Mouse (Mus musculus): ENCODE data around the gene Adarb2.

Gene Adarb2

GRCm38 (mm10) chr13:8800576-8800975 is 597.9 kb downstream of the Adarb2 start:
- no peak for DNase-seq (ENCODE audit: low spot score)

- DNase-seq (ENCODE audit: low spot score) = no peak
These were observed 603.3 kb downstream of the Adarb2 start for GRCm38 (mm10) chr13:8805931-8806330.

Data from ovary, postnatal 14 days (tissue).